Mouse (Mus musculus): Measurements from ENCODE around the gene Ldhal6b.

DNA sequence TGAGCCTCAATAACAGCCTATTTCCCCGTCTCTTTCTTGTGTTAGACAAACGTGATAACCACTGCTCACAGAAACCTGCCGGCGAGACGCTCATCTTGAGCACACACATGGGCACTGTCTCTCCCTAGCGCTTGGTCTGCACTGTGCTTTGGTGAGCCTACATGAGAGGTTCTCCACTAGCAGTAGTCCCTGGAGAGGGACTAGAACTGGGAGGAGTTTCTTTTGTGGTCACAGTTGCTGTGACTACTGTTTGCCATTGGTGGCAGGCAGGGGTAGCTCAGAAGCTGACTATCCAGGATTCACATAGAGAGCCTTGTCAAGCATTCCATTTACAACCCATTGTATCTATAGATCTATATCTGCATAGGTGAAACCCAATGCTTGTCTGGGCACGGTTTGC lies 5.8 kb downstream of the Ldhal6b start:
- TF ChIP-seq GATA1 (IDR thresholded peaks at IDR 0.05; ENCODE audit: borderline replicate concordance, low read length) (no peak), FLI1 (IDR thresholded peaks at IDR 0.05; ENCODE audit: low read length) (no peak)

Data from megakaryocyte, embryonic 14.5 days (primary cell).